Mouse (Mus musculus) intestine, embryonic 14.5 days (tissue): Measurements from ENCODE around the gene Vmn1r220. TPM values are rescaled to one million over a fixed set of nuclear protein-coding genes. Genes with fewer than 3 reads are reported as not detected.
"Not testable (repeated sequence)": the region's sequence is repeated elsewhere in the genome, so short reads cannot be mapped to it uniquely, and the experiment has no call there.

Source experiments
- ATAC-seq: fragments of 200-750 bp; cut with Nextera tagmentation; replicated peaks from 2 replicates; pipeline ENCODE4 v1.8.0; 2017; ENCODE audit warnings: low read depth, moderate number of reproducible peaks, moderate TSS enrichment, moderate library complexity; ENCODE audit not compliant: low FRiP score, low TSS enrichment
- DNase-seq: peaks from one replicate; pipeline ENCODE4 v3.0.0-alpha.2; 2018; ENCODE audit warnings: low spot score
- H3K27ac ChIP-seq: fragments of 300-500 bp; sonication (generic); 2 replicates; pipeline ENCODE4 v1.5.1; 2014; ENCODE audit warnings: low read depth, mild to moderate bottlenecking, control low read depth
- H3K27me3 ChIP-seq: fragments of 300-500 bp; sonication (generic); replicated peaks from 2 replicates; pipeline ENCODE4 v1.6.1; 2014; ENCODE audit warnings: low read length, control low read depth; ENCODE audit not compliant: control insufficient read depth, insufficient read depth
- H3K36me3 ChIP-seq: fragments of 300-500 bp; sonication (generic); 2 replicates; pipeline ENCODE4 v1.6.1; 2014; ENCODE audit warnings: low read length, control low read depth; ENCODE audit not compliant: control insufficient read depth, insufficient read depth
- H3K4me1 ChIP-seq: fragments of 300-500 bp; sonication (generic); replicated peaks from 2 replicates; pipeline ENCODE4 v1.6.1; 2014; ENCODE audit warnings: low read length, control low read depth, mixed read lengths; ENCODE audit not compliant: control insufficient read depth, insufficient read depth
- H3K4me2 ChIP-seq: fragments of 300-500 bp; sonication (generic); 2 replicates; pipeline ENCODE4 v1.6.1; 2014; ENCODE audit warnings: low read length
- H3K4me3 ChIP-seq: fragments of 300-500 bp; sonication (generic); 2 replicates; pipeline ENCODE4 v1.5.1; 2014; ENCODE audit warnings: low read depth, low read length, control low read depth, mixed read lengths
- H3K9ac ChIP-seq: fragments of 300-500 bp; sonication (generic); 2 replicates; pipeline ENCODE4 v1.6.1; 2014; ENCODE audit warnings: mild to moderate bottlenecking, low read length
- H3K9me3 ChIP-seq: fragments of 300-500 bp; sonication (generic); 2 replicates; pipeline ENCODE4 v1.6.1; 2016; ENCODE audit warnings: low read length, control low read depth; ENCODE audit not compliant: control insufficient read depth
- WGBS: fragments of 180-500 bp; shearing (Covaris S2); extraction: QIAGEN DNeasy Blood & Tissue Kit; methylation state at CpG from one replicate; pipeline ENCODE4 v1.1.7; 2014; 5-methylcytosine and 5-hydroxymethylcytosine counted together
- polyA plus RNA-seq: library from polyadenylated mRNA; unstranded; fragments of >200 nt; fragmentation: Nextera tagmentation; extraction: Ambion mirVana; gene quantifications from 2 replicates; pipeline ENCODE4 v1.2.1, GENCODE M21; 2014

The Vmn1r220 gene
- not detected in 2 replicates for polyA plus RNA-seq

GRCm38 (mm10) chr13:23187875-23188274, at the start of gene Vmn1r220:
Vmn1r220 (minus strand) TSS chr13:23187975.
- no peak within 1 kb of the TSS for H3K27ac ChIP-seq
- no peak within 1 kb of the TSS for H3K4me3 ChIP-seq
- no peak within 1 kb of the TSS for H3K4me2 ChIP-seq
- no peak within 1 kb of the TSS for H3K9ac ChIP-seq
- no peaks in the 10 kb centered on the region for H3K36me3 ChIP-seq
- ATAC-seq (no peak), DNase-seq (no peak)
- no peaks in the 10 kb centered on the region for H3K27me3 ChIP-seq
- WGBS = 85% methylated on average over 2 of the region's 2 CpGs
- H3K9me3 ChIP-seq = no peaks in the 10 kb centered on the region
- no peaks in the 10 kb centered on the region for H3K4me1 ChIP-seq

GRCm38 (mm10) chr13:23235847-23236246, 48.1 kb upstream of the Vmn1r220 start, which contains the start of gene Vmn1r222:
Vmn1r222 (minus strand) TSS chr13:23235947.
- not testable (repeated sequence) for H3K27me3 ChIP-seq, H3K27ac ChIP-seq, ATAC-seq, H3K36me3 ChIP-seq, H3K9ac ChIP-seq, DNase-seq, H3K4me2 ChIP-seq, H3K4me3 ChIP-seq, H3K9me3 ChIP-seq, H3K4me1 ChIP-seq

- ATAC-seq, H3K27me3 ChIP-seq, H3K36me3 ChIP-seq, DNase-seq, H3K4me2 ChIP-seq, H3K4me3 ChIP-seq, H3K9ac ChIP-seq, H3K9me3 ChIP-seq, H3K4me1 ChIP-seq, H3K27ac ChIP-seq: not testable (repeated sequence)
- WGBS = 89% methylated on average over 2 of the region's 2 CpGs
These were observed 26.1 kb upstream of the Vmn1r220 start, which contains the start of gene Vmn1r221 for GRCm38 (mm10) chr13:23213827-23214226. Vmn1r221 (plus strand) TSS chr13:23214127.

GRCm38 (mm10) chr13:23203885-23204284, 16.1 kb upstream of the Vmn1r220 start:
- H3K4me1 ChIP-seq, H3K9ac ChIP-seq, H3K27ac ChIP-seq, H3K9me3 ChIP-seq, H3K36me3 ChIP-seq, ATAC-seq, H3K4me2 ChIP-seq, DNase-seq, H3K4me3 ChIP-seq, H3K27me3 ChIP-seq: not testable (repeated sequence)
- WGBS = 78% methylated on average over 1 of the region's 1 CpGs

- not testable (repeated sequence) for H3K27ac ChIP-seq, H3K27me3 ChIP-seq, ATAC-seq
These were observed 21.3 kb downstream of the Vmn1r220 start for GRCm38 (mm10) chr13:23166471-23166870.

GRCm38 (mm10) chr13:23159012-23159411, 28.8 kb downstream of the Vmn1r220 start, which contains the start of gene Vmn1r219:
Vmn1r219 (plus strand) TSS chr13:23159312.
- no peak for DNase-seq
- Histone ChIP-seq H3K9me3 (no peaks in the 10 kb centered on the region), H3K27ac (no peak within 1 kb of the TSS), H3K4me3 (no peak within 1 kb of the TSS), H3K36me3 (no peaks in the 10 kb centered on the region), H3K27me3 (no peaks in the 10 kb centered on the region), H3K9ac (no peak within 1 kb of the TSS), H3K4me2 (no peak within 1 kb of the TSS), H3K4me1 (no peaks in the 10 kb centered on the region)
- no peak for ATAC-seq
- WGBS = 78% methylated on average over 4 of the region's 4 CpGs

More at GRCm38 (mm10) chr13:23166471-23166870, 21.3 kb downstream of the Vmn1r220 start:
- WGBS = 82% methylated on average over 4 of the region's 4 CpGs
- H3K4me2 ChIP-seq, H3K9ac ChIP-seq, H3K36me3 ChIP-seq, DNase-seq, H3K9me3 ChIP-seq, H3K4me1 ChIP-seq, H3K4me3 ChIP-seq: not testable (repeated sequence)

GRCm38 (mm10) chr13:23157848-23158247, 29.9 kb downstream of the Vmn1r220 start:
- DNase-seq = no peak
- Histone ChIP-seq H3K9me3 (no peaks in the 10 kb centered on the region), H3K4me3 (no peak overlapping the region), H3K36me3 (no peaks in the 10 kb centered on the region), H3K4me2 (no peak overlapping the region), H3K27me3 (no peaks in the 10 kb centered on the region), H3K4me1 (no peaks in the 10 kb centered on the region), H3K9ac (no peak overlapping the region), H3K27ac (no peak overlapping the region)
- no peak for ATAC-seq
- 75% methylated on average over 3 of the region's 3 CpGs for whole genome bisulfite sequencing

GRCm38 (mm10) chr13:23138880-23139279, 48.9 kb downstream of the Vmn1r220 start:
- WGBS = 88% methylated on average over 2 of the region's 2 CpGs
- DNase-seq = no peak
- H3K4me1 ChIP-seq = no peaks in the 10 kb centered on the region
- no peak overlapping the region for H3K4me2 ChIP-seq
- H3K36me3 ChIP-seq = no peaks in the 10 kb centered on the region
- no peak overlapping the region for H3K9ac ChIP-seq
- H3K27me3 ChIP-seq = no peaks in the 10 kb centered on the region
- H3K4me3 ChIP-seq = no peak overlapping the region
- no peak overlapping the region for H3K27ac ChIP-seq
- ATAC-seq = no peak
- no peaks in the 10 kb centered on the region for H3K9me3 ChIP-seq

GRCm38 (mm10) chr13:23133501-23133900, 54.3 kb downstream of the Vmn1r220 start:
- Histone ChIP-seq H3K9me3 (no peaks in the 10 kb centered on the region), H3K4me2 (no peak overlapping the region), H3K4me1 (no peaks in the 10 kb centered on the region), H3K27ac (no peak overlapping the region), H3K4me3 (no peak overlapping the region), H3K9ac (no peak overlapping the region), H3K36me3 (no peaks in the 10 kb centered on the region), H3K27me3 (no peaks in the 10 kb centered on the region)
- no peak for ATAC-seq
- no peak for DNase-seq
- 52% methylated on average over 1 of the region's 1 CpGs for WGBS
